Mouse (Mus musculus) testis, adult 2 months (tissue): ENCODE data around the gene Shld1.

Experiments
- CTCF ChIP-seq: fragments of 200-500 bp; IDR thresholded peaks from 2 replicates; pipeline ENCODE4 v1.5.1; 2012; ENCODE audit warnings: low read depth, mild to moderate bottlenecking, inconsistent platforms, low read length, moderate library complexity; ENCODE audit not compliant: control insufficient read depth, insufficient read depth, insufficient replicate concordance
- POLR2A ChIP-seq: fragments of 200-500 bp; IDR thresholded peaks from 2 replicates; pipeline ENCODE4 v1.6.1; 2012; ENCODE audit warnings: low read depth, mild to moderate bottlenecking, inconsistent platforms, low read length, moderate library complexity; ENCODE audit not compliant: control insufficient read depth

DNA sequence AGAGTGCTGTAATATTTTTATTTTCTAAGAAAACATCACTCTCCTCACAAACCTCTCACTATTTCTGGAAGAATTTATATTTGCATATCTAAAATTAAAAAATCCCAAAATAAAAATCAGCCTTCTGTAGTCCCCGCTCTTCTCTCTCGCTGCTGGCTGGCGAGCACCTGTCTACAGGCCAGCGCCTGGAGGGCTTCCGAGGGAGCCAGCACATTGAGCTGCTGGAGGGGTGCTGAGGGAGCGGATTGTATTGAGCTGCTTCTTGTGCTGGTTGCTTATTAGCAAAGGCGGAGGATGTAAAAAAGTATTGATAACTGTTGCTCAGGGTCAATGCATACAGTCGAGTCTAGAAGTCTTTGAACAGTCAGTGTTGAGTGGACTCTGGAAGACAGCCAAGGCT, 25.3 kb downstream of the Shld1 start:
- no peak for TF ChIP-seq POLR2A
- TF ChIP-seq CTCF = no peak
